ENCODE assay signal across 24 mouse cellular contexts in the genomic region with DNA sequence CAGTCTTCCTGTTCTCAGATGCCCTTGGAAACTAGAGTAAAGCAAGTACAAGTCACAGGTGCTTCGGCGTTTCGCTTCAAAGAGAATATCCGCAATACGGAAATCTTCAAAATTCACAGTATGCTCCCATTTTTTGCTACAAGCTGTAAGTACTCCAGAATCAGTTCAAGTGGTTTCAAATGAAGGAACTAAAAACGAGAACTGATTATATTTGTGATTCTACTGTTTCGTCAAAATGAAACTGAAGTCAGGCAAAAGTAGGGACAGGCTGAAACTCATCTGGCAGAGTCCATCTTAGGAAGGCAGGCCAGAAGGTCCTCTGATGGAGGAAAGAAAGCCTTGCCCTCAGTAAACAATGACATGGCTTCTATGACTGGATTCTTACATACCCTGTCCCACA. TPM values are rescaled to one million over a fixed set of nuclear protein-coding genes. Genes with fewer than 3 reads are reported as not detected.
DNase-seq lines count a peak whose midpoint lies in the region; ATAC-seq and TF ChIP-seq lines count a peak whose summit lies in the region.
"Had no signal": no experiment of that assay in that cellular context is flagged by ENCODE, and none has a peak within 500 bp of the region (broad histone marks: within the 10 kb centered on the region; RNA-seq: fewer than 3 reads in every experiment).

No protein-coding gene starts in this region.

- no peak overlapping the region for H3K4me3 ChIP-seq in bone marrow macrophage, adult 2 months (ENCODE audit: insufficient read depth, low read length)
- H3K4me3 ChIP-seq in macrophage (ENCODE audit: inconsistent target), result no peak overlapping the region
- H3K4me3 ChIP-seq in liver, embryonic 11.5 days (ENCODE audit: low read depth, low read length), result no peak overlapping the region
- H3K4me3 ChIP-seq: embryonic facial prominence, embryonic 13.5 days; embryonic facial prominence, embryonic 15.5 days; erythroblast, embryonic 14.5 days; forebrain, embryonic 10.5 days; forebrain, embryonic 12.5 days had no signal

- no peak overlapping the region for H3K9ac ChIP-seq in liver, embryonic 11.5 days (ENCODE audit: low read depth, low read length)
- H3K9ac ChIP-seq: embryonic facial prominence, embryonic 13.5 days; embryonic facial prominence, embryonic 15.5 days; forebrain, embryonic 12.5 days had no signal

- 76% methylated on average over 4 of the region's 7 CpGs for WGBS in macrophage (ENCODE audit: missing documents)
- 91% methylated on average over 7 of the region's 7 CpGs for WGBS in liver, embryonic 11.5 days

- H3K27ac ChIP-seq in bone marrow macrophage, adult 2 months (ENCODE audit: insufficient read depth, low read depth, low read length), result peak overlapping the region; percentile 23; the same call in 1 of the 2 replicates
- H3K27ac ChIP-seq in macrophage, result 0 out of 2 replicates have a peak overlapping the region, but pooled peaks have one; percentile 4
- no peak overlapping the region for H3K27ac ChIP-seq in liver, embryonic 11.5 days (ENCODE audit: low read depth, low read length)
- H3K27ac ChIP-seq: embryonic facial prominence, embryonic 13.5 days; embryonic facial prominence, embryonic 15.5 days; forebrain, embryonic 10.5 days; forebrain, embryonic 12.5 days had no signal

- H3K79me2 ChIP-seq in macrophage (ENCODE audit: inconsistent target), result no peaks in the 10 kb centered on the region

- H3K4me2 ChIP-seq in liver, embryonic 11.5 days, result no peak overlapping the region
- H3K4me2 ChIP-seq: embryonic facial prominence, embryonic 13.5 days; embryonic facial prominence, embryonic 15.5 days; forebrain, embryonic 12.5 days had no signal

- TF ChIP-seq CTCF in bone marrow macrophage, adult 2 months (IDR thresholded peaks at IDR 0.05; ENCODE audit: low read depth, low read length), result no peak

- TF ChIP-seq POLR2A in bone marrow macrophage, adult 2 months (IDR thresholded peaks at IDR 0.05; ENCODE audit: borderline replicate concordance, low read depth, low read length), result no peak

- no peaks in the 10 kb centered on the region for H3K27me3 ChIP-seq in splenic B cell, adult 2 months (ENCODE audit: control insufficient read depth, insufficient read depth, low read length, poor library complexity, severe bottlenecking)
- H3K27me3 ChIP-seq in liver, embryonic 11.5 days (replicated peaks; ENCODE audit: control insufficient read depth, insufficient read depth, low read length), result no peaks in the 10 kb centered on the region
- H3K27me3 ChIP-seq: embryonic facial prominence, embryonic 13.5 days; embryonic facial prominence, embryonic 15.5 days; forebrain, embryonic 12.5 days had no signal

- no peaks in the 10 kb centered on the region for H3K36me3 ChIP-seq in macrophage (ENCODE audit: inconsistent target)
- H3K36me3 ChIP-seq in splenic B cell, adult 2 months (ENCODE audit: control insufficient read depth, insufficient read depth, low read length, poor library complexity, severe bottlenecking), result 0 out of 2 replicates have a peak, but pooled peaks cover 1% of the 10 kb centered on the region
- no peaks in the 10 kb centered on the region for H3K36me3 ChIP-seq in liver, embryonic 11.5 days (ENCODE audit: control insufficient read depth, insufficient read depth, low read length)

- peaks cover 4% of the 10 kb centered on the region for H3K4me1 ChIP-seq in bone marrow macrophage, adult 2 months (ENCODE audit: control insufficient read depth, insufficient read depth, low read length)
- H3K4me1 ChIP-seq in liver, embryonic 11.5 days (replicated peaks; ENCODE audit: control insufficient read depth, insufficient read depth, low read length), result no peaks in the 10 kb centered on the region
- H3K4me1 ChIP-seq: embryonic facial prominence, embryonic 13.5 days; embryonic facial prominence, embryonic 15.5 days; forebrain, embryonic 10.5 days; forebrain, embryonic 12.5 days had no signal

- DNase-seq in A20 (ENCODE audit: low read depth, low spot score), result peak; percentile 64
- peak; percentile 0 for DNase-seq in splenic B cell, adult 2 months (ENCODE audit: low read depth, low spot score)
- DNase-seq in liver, embryonic 11.5 days (ENCODE audit: low spot score), result no peak
- DNase-seq in layer of hippocampus, postnatal 10 days (ENCODE audit: low spot score in 2 of 2), result no peak
- no peak for DNase-seq in Muller cell, postnatal 12 days (ENCODE audit: inconsistent ontology term)
- DNase-seq: adrenal gland, adult 2 months; adrenal gland, postnatal 10 days; adrenal gland, postnatal 25 days; cerebellum, adult 11 months; cerebellum, adult 8-10 months; cerebellum, adult 9-11 months; cerebellum, postnatal 14 days; cerebellum, postnatal 36 days; embryo, embryonic 11 days had no signal

- ATAC-seq in liver, embryonic 11.5 days (replicated peaks; ENCODE audit: low FRiP score), result no peak
- ATAC-seq: forebrain, embryonic 14.5 days; forebrain, embryonic 16.5 days had no signal

- H3K9me3 ChIP-seq in liver, embryonic 11.5 days (ENCODE audit: control insufficient read depth, low read length), result no peaks in the 10 kb centered on the region
- H3K9me3 ChIP-seq: embryonic facial prominence, embryonic 13.5 days; embryonic facial prominence, embryonic 15.5 days; forebrain, embryonic 10.5 days; forebrain, embryonic 12.5 days; G1E had no signal

RNA-seq across cellular contexts. Expression of a gene that starts 40.3 kb away (rescaled TPM):
- polyA plus RNA-seq in bone marrow macrophage, adult 2 months (2012; ENCODE audit: insufficient read depth, insufficient read length, missing spikeins), result 28.2 and 29.1 TPM in 2 replicates
- 10 to 100 TPM in 17 of 26 experiments, 1 to 10 TPM in 9; 4.8 to 18.3 (median 11.5) TPM for total RNA-seq in macrophage (2018; cell fraction: chromatin; rRNA removed)
- 10 to 100 TPM; 24.3 to 40.0 (median 36.4) TPM for total RNA-seq in macrophage (2018; cell fraction: cytosol; rRNA removed)
- total RNA-seq in macrophage (2018; cell fraction: nucleus; rRNA removed), result 10 to 100 TPM; 10.1 to 31.7 (median 18.1) TPM
- 32.0 to 36.7 TPM (median 35.9 TPM) in 3 replicates for polyA plus RNA-seq in macrophage (2018)
- polyA plus RNA-seq in liver, embryonic 11.5 days (2014; fragmentation: Nextera tagmentation; extraction: Ambion mirVana), result 36.1 and 36.2 TPM in 2 replicates
- 10 to 100 TPM; 16.3 to 16.4 TPM for total RNA-seq in layer of hippocampus, postnatal 10 days (2021)

RNA-seq across cellular contexts. Expression of a gene that starts 48.1 kb away (rescaled TPM):
- 13.8 and 14.9 TPM in 2 replicates for polyA plus RNA-seq in bone marrow macrophage, adult 2 months (2012; ENCODE audit: insufficient read depth, insufficient read length, missing spikeins)
- 10 to 100 TPM; 22.0 to 52.7 (median 41.9) TPM for total RNA-seq in macrophage (2018; cell fraction: chromatin; rRNA removed)
- total RNA-seq in macrophage (2018; cell fraction: cytosol; rRNA removed), result 10 to 100 TPM in 11 of 26 experiments, 1 to 10 TPM in 15; 7.4 to 13.4 (median 9.7) TPM
- total RNA-seq in macrophage (2018; cell fraction: nucleus; rRNA removed), result 10 to 100 TPM; 12.0 to 41.4 (median 20.1) TPM
- 8.5 to 9.5 TPM (median 8.9 TPM) in 3 replicates for polyA plus RNA-seq in macrophage (2018)
- polyA plus RNA-seq in liver, embryonic 11.5 days (2014; fragmentation: Nextera tagmentation; extraction: Ambion mirVana), result 14.6 and 16.6 TPM in 2 replicates
- total RNA-seq in layer of hippocampus, postnatal 10 days (2021), result 10 to 100 TPM; 69.1 TPM

Comparison
In these comparisons a context has a peak if more than half of its experiments do, and no peak if none do; other contexts are left out.
1. DNase-seq: peak in A20 (single experiment) and splenic B cell, adult 2 months (single experiment); none in liver, embryonic 11.5 days (single experiment), layer of hippocampus, postnatal 10 days (0 of 2) and Muller cell, postnatal 12 days (single experiment).